Mouse (Mus musculus) layer of hippocampus, adult 9-11 months (tissue): ENCODE results near the gene Nkain2.
"Not testable (repeated sequence)": the region's sequence is repeated elsewhere in the genome, so short reads cannot be mapped to it uniquely, and the experiment has no call there.

ENCODE experiments used
- DNase-seq: peaks from one replicate; pipeline ENCODE4 v3.0.0; 2022

Nkain2 gene

DNA sequence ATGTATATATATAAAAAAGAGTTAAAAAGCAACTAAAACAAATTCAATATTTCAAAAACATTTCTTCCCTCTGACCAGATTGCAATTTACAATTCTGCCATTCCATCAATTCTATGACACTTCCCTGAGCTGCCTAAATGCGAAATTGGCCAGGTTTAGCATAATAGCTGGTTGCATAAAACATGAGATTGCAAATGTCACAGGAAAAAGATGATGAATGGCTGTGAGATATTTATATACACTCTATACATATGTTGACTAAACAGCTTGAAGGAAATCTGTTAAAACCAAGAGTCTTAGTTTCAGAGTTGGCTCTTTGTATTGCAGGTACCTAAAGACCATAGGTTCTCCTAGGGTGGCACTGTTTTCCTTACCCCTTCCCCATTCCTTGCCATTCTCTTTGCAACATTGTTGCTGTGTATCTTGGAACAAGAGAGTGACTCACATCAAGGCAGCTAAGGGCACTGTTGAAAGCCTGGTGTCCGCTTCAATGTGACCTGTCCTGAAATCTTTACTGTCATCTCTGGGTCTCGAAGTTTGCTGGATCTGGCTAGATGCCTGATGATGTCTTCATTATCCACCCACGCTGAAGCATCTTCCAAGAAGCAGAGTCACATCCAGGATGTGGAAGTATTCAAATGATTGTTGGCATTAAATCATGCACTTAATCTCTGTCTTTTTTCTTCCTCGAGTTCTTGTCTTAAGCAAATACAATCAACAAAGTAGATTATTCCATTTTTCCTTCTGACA, 837.5 kb downstream of the Nkain2 start:
- no peak for DNase-seq

GRCm38 (mm10) chr10:32052045-32052444, 838.2 kb downstream of the Nkain2 start:
- DNase-seq = no peak

DNA sequence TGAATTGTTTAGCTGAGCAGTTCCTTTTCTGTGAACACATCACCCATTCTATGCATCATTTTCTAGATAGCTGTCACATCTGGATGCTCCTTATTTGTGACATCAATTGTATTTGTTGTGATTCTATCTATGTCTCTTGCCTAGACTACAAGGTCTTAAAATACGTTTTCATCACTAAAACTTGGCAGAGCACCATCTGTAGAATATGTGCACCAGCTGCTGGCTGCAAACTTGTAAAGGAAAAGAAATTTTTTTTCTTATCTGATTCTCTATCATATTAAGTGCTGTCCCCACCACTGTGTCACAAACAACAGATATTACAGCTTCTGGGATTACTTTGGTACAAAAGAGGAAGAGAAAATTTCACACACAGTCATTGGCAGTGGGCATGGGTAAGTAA, 860.3 kb downstream of the Nkain2 start:
- peak; percentile 13 for DNase-seq

DNA sequence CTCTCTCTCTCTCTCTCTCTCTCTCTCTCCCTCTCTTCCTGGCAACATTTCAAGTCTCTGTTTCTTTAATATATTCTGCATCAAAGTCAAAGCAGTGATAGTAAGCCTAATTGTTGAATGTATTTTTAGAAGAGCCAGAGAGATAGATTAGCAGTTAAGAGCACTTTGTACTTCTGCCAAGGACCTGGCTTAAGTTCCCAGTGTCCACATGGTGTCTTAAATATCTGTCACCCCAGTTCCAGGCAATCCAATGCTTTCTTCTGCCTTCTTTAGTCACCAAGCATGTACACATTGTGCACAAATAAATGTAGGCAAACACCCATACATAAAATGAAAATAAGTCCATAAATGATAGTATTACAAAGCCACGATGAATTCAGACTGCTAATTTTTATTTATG, 871.9 kb downstream of the Nkain2 start:
- no peak for DNase-seq

DNA sequence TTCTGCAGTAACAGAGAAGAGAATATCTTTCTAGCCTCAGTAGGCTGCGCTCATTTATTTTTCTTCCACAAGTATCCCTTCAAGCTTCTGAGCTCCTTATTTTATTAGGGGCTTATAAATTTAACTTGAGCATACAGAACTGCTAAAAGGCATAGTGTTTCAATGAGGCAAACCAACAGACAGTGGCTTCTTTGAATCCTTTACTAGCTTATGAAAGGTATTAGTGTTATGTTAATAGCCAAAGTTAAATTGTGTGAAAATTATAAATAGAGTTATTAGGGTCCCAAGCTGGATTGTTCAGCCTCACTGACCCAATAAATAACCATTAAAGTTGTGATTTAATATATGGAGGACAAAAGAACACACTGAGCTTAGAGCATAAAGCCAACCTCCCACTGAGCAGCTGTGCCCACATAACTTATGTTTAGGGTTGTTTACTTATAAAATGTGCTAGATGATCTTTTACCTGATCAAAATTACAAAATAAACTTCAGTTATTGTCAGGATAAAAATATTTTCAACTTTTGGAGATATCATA, 889.0 kb downstream of the Nkain2 start:
- no peak for DNase-seq

DNA sequence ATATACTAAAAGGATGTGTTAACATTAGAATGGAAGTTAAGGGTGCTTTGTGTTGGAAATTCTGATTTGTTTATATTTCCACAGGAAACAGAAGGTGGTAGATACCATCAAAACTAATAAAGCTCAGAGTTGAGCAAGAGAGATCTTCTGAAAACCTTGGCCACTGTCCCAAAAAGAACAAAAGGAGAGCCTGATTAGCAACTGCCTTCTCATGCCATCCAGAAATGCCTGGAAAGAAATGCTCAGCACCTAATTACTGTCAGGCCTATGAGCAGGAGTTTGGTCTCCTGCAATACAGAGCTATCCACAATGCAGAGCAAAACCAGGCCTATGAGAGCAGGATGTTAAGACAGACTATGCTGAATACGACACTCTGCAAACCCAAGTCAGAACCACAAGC, 897.1 kb downstream of the Nkain2 start:
- no peak for DNase-seq

GRCm38 (mm10) chr10:31978387-31978786, 911.9 kb downstream of the Nkain2 start:
- DNase-seq = no peak

DNA sequence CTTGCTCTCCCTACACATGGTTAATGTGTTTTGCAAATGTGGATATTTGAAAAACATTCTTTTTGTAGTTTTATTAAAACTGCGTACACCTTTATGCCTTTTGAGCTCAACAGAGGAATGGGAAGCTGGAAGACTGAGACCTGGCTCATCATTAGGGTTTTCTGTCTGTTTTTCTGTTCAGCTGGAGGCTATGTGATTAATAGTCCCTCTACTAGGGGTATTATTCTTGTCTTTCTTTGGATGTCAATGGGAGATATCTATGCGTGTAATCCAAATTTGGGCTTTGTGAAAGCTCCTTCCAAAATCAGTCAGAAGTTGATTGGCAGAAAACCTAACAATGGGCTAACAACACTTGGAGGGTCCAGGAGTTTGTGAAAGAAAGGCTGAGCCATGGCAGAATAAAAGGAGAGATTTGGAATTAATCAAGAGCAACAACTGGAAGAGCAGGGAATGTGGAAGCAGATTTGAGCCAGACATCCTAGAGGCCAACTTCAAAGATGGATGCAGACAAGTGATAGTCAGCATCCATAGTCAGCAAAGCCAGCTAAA, 943.0 kb downstream of the Nkain2 start:
- no peak for DNase-seq

DNA sequence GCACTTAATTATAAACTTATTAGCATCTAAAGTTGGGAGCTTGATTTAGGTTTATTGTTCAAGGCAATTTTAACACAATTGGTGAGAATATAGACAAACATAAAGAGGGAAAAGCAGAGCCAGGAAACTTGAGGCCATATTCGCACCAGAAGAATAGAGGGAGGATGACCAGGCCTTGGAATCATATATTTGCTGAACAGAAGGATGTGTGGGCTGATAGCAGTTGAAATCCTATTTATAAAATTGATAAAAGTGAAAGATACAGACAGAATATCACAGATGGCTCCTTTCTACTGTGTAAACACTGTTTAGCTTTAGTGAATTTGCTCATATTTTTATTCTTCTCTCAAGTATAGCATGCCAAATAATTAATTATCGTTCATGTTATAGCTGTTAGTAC, 958.3 kb downstream of the Nkain2 start:
- DNase-seq = peak; percentile 64

DNA sequence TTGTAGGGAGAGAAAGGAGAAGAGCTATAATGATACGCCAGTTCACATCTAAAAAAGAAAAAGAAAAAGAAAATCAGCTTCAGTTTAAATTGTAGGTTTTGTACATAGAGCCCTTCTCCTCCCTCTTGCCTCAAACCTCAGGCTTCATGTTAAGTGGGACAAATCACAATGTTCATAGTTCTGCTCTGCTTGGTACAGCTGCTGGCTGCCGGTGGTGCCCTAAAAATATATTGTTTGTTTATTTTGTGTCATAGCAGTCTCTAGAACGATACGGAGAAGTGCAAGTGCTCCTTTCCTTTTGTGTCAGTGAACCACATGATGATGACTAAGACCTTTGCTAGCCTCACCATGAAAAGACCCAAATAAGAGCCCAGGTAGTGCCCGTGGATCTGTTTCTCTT, 962.6 kb downstream of the Nkain2 start:
- DNase-seq = no peak

DNA sequence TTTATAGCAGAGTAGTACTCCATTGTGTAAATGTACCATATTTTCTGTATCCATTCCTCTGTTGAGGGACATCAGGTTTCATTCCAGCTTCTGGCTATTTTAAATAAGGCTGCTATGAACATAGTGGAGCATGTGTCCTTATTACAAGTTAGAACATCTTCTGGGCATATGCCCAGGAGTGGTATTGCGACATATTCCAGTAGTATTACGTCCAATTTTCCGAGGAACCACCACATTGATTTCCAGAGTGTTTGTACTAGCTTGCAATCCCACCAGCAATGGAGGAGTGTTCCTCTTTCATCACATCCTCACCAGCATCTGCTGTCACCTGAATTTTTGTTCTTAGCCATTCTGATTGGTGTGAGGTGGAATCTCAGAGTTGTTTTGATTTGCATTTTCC, 969.4 kb downstream of the Nkain2 start:
- not testable (repeated sequence) for DNase-seq

- DNase-seq = no peak
Observed at GRCm38 (mm10) chr10:31907488-31907887, 982.8 kb downstream of the Nkain2 start.

DNA sequence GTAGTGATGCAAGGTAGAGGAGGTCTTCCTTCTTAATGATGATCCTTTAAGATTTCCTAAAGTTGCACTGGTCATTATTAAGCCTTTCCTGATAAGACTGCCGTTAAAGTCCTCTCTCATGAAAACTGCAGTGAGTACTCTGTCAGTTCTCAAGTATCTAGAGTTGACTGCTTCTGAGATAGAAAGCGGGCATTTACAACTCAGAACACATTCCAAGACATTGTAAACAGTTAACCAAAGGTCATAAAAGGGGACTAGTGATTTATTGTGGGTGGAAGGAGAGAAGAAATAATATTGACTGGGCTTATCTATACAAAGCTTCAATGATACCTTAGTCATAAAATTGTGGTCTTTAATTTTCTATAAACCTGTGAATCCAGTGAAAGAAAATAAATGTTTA, 990.8 kb downstream of the Nkain2 start:
- no peak for DNase-seq

GRCm38 (mm10) chr10:31873323-31873895, 1016.9 kb downstream of the Nkain2 start:
- DNase-seq = peak; percentile 1

DNA sequence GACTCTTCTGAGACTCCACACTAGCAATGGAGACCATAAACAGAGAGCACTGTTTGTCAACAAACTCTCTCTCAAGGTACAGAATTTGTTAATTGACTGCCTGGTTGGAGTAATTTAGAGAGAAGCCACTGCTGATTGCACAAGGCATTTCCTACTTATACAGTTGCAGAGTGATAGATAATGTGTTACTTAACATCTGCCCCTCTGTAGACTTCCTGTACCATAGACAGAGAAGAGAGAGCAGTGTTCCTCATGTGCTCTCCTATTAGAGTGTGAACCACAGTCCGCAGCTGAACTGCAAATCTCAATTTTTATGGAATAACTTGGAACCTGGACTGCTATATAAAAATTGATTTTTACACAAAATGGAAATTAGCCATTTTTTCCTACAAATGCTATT, 1022.0 kb downstream of the Nkain2 start:
- DNase-seq = no peak

DNA sequence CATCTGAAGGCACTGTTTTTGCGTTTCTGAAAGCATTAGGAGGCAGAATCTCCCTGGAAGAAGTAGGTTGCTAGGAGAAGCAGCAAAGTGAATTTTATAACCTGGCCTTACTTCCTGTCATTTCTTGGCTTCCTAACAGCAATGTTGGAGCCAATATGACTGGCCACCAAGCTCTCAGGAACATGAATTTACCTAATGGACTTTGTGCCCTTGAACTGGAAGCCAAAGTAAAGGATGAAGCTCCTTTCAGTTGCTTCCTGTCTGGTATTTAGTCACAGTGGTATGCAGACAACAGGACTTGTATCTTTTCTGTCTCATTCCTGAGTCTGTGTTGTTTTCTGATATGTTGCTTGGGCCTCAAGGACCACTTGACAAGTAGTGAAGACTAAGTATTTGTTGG, 1063.2 kb downstream of the Nkain2 start:
- DNase-seq = no peak

DNA sequence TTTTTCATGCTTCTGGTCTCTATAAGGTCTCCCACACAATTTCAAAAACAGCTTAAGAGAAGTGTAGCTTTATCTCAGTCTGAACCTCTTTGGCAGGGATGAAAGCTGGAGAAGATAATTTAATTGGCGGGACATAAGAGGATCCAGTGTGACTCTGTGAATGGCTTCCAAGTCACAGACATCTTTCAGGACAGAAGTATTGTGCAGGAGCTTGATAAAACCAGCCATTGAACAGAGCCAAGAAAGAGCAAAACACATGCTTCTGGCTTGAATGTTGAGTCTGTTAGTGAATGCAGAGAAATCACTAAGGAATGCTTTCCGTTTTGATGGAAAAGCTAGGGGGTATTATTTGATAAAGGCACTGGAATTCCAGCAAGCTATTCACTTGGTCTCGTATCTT, 1077.7 kb downstream of the Nkain2 start:
- DNase-seq = no peak

DNA sequence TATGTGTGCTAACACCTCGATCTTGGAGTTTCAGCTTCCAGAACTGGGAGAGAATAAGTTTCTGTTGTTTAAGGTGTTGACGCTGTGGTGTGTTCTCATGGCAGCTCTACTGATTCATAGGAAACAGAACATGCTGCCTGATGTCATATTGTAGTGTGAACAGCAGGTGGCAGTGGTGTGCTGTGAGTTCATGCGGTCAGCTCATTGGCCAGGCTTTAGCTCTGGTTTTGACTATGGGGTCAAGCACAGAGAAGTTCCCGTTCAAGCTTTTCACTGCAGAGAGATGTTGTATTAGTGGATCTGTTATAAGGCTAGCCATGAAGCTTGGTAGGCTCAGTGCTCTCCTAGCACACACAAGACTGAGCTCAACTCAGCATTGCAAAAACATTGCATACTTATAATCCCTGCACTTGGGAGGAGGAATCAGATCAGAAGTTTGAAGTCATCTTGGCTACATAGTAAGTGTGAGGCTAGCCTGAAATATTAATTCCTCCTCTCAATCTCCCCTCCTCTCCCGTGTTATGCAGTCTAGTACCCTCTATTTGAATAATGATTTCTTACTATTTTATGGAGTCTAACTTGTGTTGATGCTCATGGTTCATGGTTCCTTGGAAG, 1147.7 kb downstream of the Nkain2 start:
- peak; percentile 35 for DNase-seq

- no peak for DNase-seq
Observed at GRCm38 (mm10) chr10:31728036-31728435, 1162.2 kb downstream of the Nkain2 start.

DNA sequence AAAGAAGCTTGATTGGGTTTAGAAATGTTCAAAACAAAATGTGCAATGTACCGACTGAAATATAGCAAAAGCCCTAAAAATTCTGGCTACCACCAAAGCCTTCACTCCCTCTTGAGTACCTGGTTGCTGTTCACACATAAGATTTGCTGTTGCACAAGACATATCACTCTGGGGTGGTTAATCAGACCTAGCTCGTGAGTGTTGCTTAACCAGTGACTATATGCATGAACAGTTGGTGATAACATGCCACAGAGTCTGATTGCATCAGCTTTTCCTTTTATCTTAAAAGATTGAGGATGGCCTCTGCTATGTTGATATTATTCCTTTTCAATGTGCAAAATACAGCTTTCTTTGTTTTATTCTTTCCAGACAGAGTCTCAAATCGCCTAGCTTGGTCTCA, 1243.0 kb downstream of the Nkain2 start:
- DNase-seq = no peak

DNA sequence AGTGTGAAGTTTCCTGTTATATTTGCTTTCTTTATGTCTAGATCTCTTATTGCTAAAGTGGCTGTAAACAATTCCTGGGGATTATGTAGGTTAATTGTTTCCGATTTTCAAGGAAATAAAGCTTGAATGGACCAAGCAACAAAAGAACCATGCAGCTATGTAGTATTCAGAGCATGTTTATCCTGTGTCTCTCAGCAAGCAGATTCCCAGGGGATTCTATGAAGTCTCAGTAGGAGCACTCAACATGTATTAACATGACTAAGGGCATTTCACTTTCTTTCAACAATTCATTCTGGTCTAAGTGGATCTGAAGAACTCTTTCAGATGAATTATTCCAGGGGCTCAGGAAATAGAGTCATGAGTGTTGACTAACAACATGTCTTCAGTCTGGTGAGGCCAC, 1244.2 kb downstream of the Nkain2 start:
- DNase-seq = no peak
